Mouse (Mus musculus): ENCODE results near the gene Cdkn2d. TPM values are rescaled to one million over a fixed set of nuclear protein-coding genes. Genes with fewer than 3 reads are reported as not detected.
A peak's percentile ranks its signal among the peaks of the same experiment; 100 is the strongest.
"Not testable (repeated sequence)": the region's sequence is repeated elsewhere in the genome, so short reads cannot be mapped to it uniquely, and the experiment has no call there.

Gene Cdkn2d
- polyA plus RNA-seq, 1 experiment from 2014 or later, result 51.3 TPM

GRCm38 (mm10) chr9:21261831-21262230, 29.4 kb downstream of the Cdkn2d start:
- Histone ChIP-seq H3K36me3 (replicated peaks; ENCODE audit: control insufficient read depth, insufficient read depth, low read depth, low read length) (no peaks in the 10 kb centered on the region), H3K9me3 (replicated peaks; ENCODE audit: control insufficient read depth, low read length) (no peaks in the 10 kb centered on the region), H3K9ac (replicated peaks; ENCODE audit: low read length) (no peak overlapping the region), H3K4me3 (ENCODE audit: low read depth, low read length) (no peak overlapping the region), H3K27me3 (ENCODE audit: control insufficient read depth, insufficient read depth, low read length) (no peaks in the 10 kb centered on the region), H3K27ac (replicated peaks; ENCODE audit: low read depth, low read length) (no peak overlapping the region), H3K4me2 (ENCODE audit: low read depth, low read length) (no peak overlapping the region), H3K4me1 (ENCODE audit: control insufficient read depth, insufficient read depth, low read length) (no peaks in the 10 kb centered on the region; the same call in 1 of the 2 replicates)
- 61% methylated on average over 2 of the region's 2 CpGs for WGBS
- DNase-seq (ENCODE audit: low spot score) (no peak), ATAC-seq (replicated peaks; ENCODE audit: insufficient number of reproducible peaks, low FRiP score, low TSS enrichment, low read depth) (no peak)

- Histone ChIP-seq H3K36me3 (replicated peaks; ENCODE audit: control insufficient read depth, insufficient read depth, low read depth, low read length) (no peaks in the 10 kb centered on the region), H3K4me3 (ENCODE audit: low read depth, low read length) (no peak overlapping the region), H3K27me3 (ENCODE audit: control insufficient read depth, insufficient read depth, low read length) (no peaks in the 10 kb centered on the region), H3K4me2 (ENCODE audit: low read depth, low read length) (no peak overlapping the region), H3K27ac (replicated peaks; ENCODE audit: low read depth, low read length) (no peak overlapping the region), H3K4me1 (ENCODE audit: control insufficient read depth, insufficient read depth, low read length) (no peaks in the 10 kb centered on the region; the same call in 1 of the 2 replicates), H3K9me3 (replicated peaks; ENCODE audit: control insufficient read depth, low read length) (no peaks in the 10 kb centered on the region), H3K9ac (replicated peaks; ENCODE audit: low read length) (no peak overlapping the region)
- WGBS, result 69% methylated on average over 6 of the region's 6 CpGs
- DNase-seq (ENCODE audit: low spot score) (no peak), ATAC-seq (replicated peaks; ENCODE audit: insufficient number of reproducible peaks, low FRiP score, low TSS enrichment, low read depth) (no peak)
Measured at GRCm38 (mm10) chr9:21260491-21261040, 30.6 kb downstream of the Cdkn2d start.

- WGBS, result 76% methylated on average over 4 of the region's 4 CpGs
Measured at GRCm38 (mm10) chr9:21256349-21256748, 34.9 kb downstream of the Cdkn2d start.

GRCm38 (mm10) chr9:21254690-21255089, 36.5 kb downstream of the Cdkn2d start:
- H3K9ac ChIP-seq (replicated peaks; ENCODE audit: low read length), result no peak overlapping the region
- DNase-seq (ENCODE audit: low spot score) (no peak), ATAC-seq (replicated peaks; ENCODE audit: insufficient number of reproducible peaks, low FRiP score, low TSS enrichment, low read depth) (no peak)
- H3K27ac ChIP-seq (replicated peaks; ENCODE audit: low read depth, low read length), result no peak overlapping the region
- no peak overlapping the region for H3K4me2 ChIP-seq (ENCODE audit: low read depth, low read length)
- H3K27me3 ChIP-seq (ENCODE audit: control insufficient read depth, insufficient read depth, low read length), result peaks cover 10% of the 10 kb centered on the region
- no peaks in the 10 kb centered on the region for H3K4me1 ChIP-seq (ENCODE audit: control insufficient read depth, insufficient read depth, low read length)
- no peak overlapping the region for H3K4me3 ChIP-seq (ENCODE audit: low read depth, low read length)
- H3K9me3 ChIP-seq (replicated peaks; ENCODE audit: control insufficient read depth, low read length), result no peaks in the 10 kb centered on the region
- H3K36me3 ChIP-seq (replicated peaks; ENCODE audit: control insufficient read depth, insufficient read depth, low read depth, low read length), result no peaks in the 10 kb centered on the region

More at GRCm38 (mm10) chr9:21256349-21256748, 34.9 kb downstream of the Cdkn2d start:
- H3K36me3 ChIP-seq (replicated peaks; ENCODE audit: control insufficient read depth, insufficient read depth, low read depth, low read length); H3K9me3 ChIP-seq (replicated peaks; ENCODE audit: control insufficient read depth, low read length); DNase-seq (ENCODE audit: low spot score); H3K27ac ChIP-seq (replicated peaks; ENCODE audit: low read depth, low read length); H3K9ac ChIP-seq (replicated peaks; ENCODE audit: low read length); H3K4me1 ChIP-seq (ENCODE audit: control insufficient read depth, insufficient read depth, low read length); H3K4me2 ChIP-seq (ENCODE audit: low read depth, low read length); ATAC-seq (replicated peaks; ENCODE audit: insufficient number of reproducible peaks, low FRiP score, low TSS enrichment, low read depth); H3K27me3 ChIP-seq (ENCODE audit: control insufficient read depth, insufficient read depth, low read length); H3K4me3 ChIP-seq (ENCODE audit: low read depth, low read length): not testable (repeated sequence)

- no peak for DNase-seq (ENCODE audit: low spot score)
- Histone ChIP-seq H3K9me3 (replicated peaks; ENCODE audit: control insufficient read depth, low read length) (no peaks in the 10 kb centered on the region), H3K27ac (replicated peaks; ENCODE audit: low read depth, low read length) (no peak overlapping the region), H3K4me2 (ENCODE audit: low read depth, low read length) (no peak overlapping the region), H3K9ac (replicated peaks; ENCODE audit: low read length) (no peak overlapping the region), H3K27me3 (ENCODE audit: control insufficient read depth, insufficient read depth, low read length) (peaks cover 38% of the 10 kb centered on the region), H3K36me3 (replicated peaks; ENCODE audit: control insufficient read depth, insufficient read depth, low read depth, low read length) (no peaks in the 10 kb centered on the region), H3K4me1 (ENCODE audit: control insufficient read depth, insufficient read depth, low read length) (peaks cover 3% of the 10 kb centered on the region; the same call in 1 of the 2 replicates), H3K4me3 (ENCODE audit: low read depth, low read length) (no peak overlapping the region)
- whole genome bisulfite sequencing, result 67% methylated on average over 13 of the region's 13 CpGs
- ATAC-seq (replicated peaks; ENCODE audit: insufficient number of reproducible peaks, low FRiP score, low TSS enrichment, low read depth), result no peak
Measured at GRCm38 (mm10) chr9:21251116-21251735, 40.0 kb downstream of the Cdkn2d start.

- H3K27me3 ChIP-seq (ENCODE audit: control insufficient read depth, insufficient read depth, low read length), result peaks cover 45% of the 10 kb centered on the region
- peaks cover 3% of the 10 kb centered on the region; the same call in 1 of the 2 replicates for H3K4me1 ChIP-seq (ENCODE audit: control insufficient read depth, insufficient read depth, low read length)
- no peaks in the 10 kb centered on the region for H3K36me3 ChIP-seq (replicated peaks; ENCODE audit: control insufficient read depth, insufficient read depth, low read depth, low read length)
- no peaks in the 10 kb centered on the region for H3K9me3 ChIP-seq (replicated peaks; ENCODE audit: control insufficient read depth, low read length)
- no peak overlapping the region for H3K4me2 ChIP-seq (ENCODE audit: low read depth, low read length)
- ATAC-seq (replicated peaks; ENCODE audit: insufficient number of reproducible peaks, low FRiP score, low TSS enrichment, low read depth) (no peak), DNase-seq (ENCODE audit: low spot score) (no peak)
- no peak overlapping the region for H3K27ac ChIP-seq (replicated peaks; ENCODE audit: low read depth, low read length)
- WGBS, result 56% methylated on average over 2 of the region's 2 CpGs
- no peak overlapping the region for H3K4me3 ChIP-seq (ENCODE audit: low read depth, low read length)
- H3K9ac ChIP-seq (replicated peaks; ENCODE audit: low read length), result no peak overlapping the region
Measured at GRCm38 (mm10) chr9:21250509-21250908, 40.7 kb downstream of the Cdkn2d start.

- no peaks in the 10 kb centered on the region for H3K36me3 ChIP-seq (replicated peaks; ENCODE audit: control insufficient read depth, insufficient read depth, low read depth, low read length)
- H3K4me2 ChIP-seq (ENCODE audit: low read depth, low read length), result no peak overlapping the region
- H3K27me3 ChIP-seq (ENCODE audit: control insufficient read depth, insufficient read depth, low read length), result peaks cover 51% of the 10 kb centered on the region
- H3K9ac ChIP-seq (replicated peaks; ENCODE audit: low read length), result no peak overlapping the region
- no peak for ATAC-seq (replicated peaks; ENCODE audit: insufficient number of reproducible peaks, low FRiP score, low TSS enrichment, low read depth)
- DNase-seq (ENCODE audit: low spot score), result no peak
- no peak overlapping the region for H3K4me3 ChIP-seq (ENCODE audit: low read depth, low read length)
- 38% methylated on average over 17 of the region's 17 CpGs for WGBS
- peaks cover 3% of the 10 kb centered on the region; the same call in 1 of the 2 replicates for H3K4me1 ChIP-seq (ENCODE audit: control insufficient read depth, insufficient read depth, low read length)
- no peak overlapping the region for H3K27ac ChIP-seq (replicated peaks; ENCODE audit: low read depth, low read length)
- H3K9me3 ChIP-seq (replicated peaks; ENCODE audit: control insufficient read depth, low read length), result no peaks in the 10 kb centered on the region
Measured at GRCm38 (mm10) chr9:21249629-21250508, 41.3 kb downstream of the Cdkn2d start.

GRCm38 (mm10) chr9:21248326-21248725, 42.9 kb downstream of the Cdkn2d start, which contains the start of gene S1pr5:
TSS of gene S1pr5 (minus strand) at chr9:21248443.
- H3K27ac ChIP-seq (replicated peaks; ENCODE audit: low read depth, low read length), result no peak within 1 kb of the TSS
- peak within 1 kb of the TSS; percentile 30 for H3K4me2 ChIP-seq (ENCODE audit: low read depth, low read length)
- peaks cover 9% of the 10 kb centered on the region; the same call in 1 of the 2 replicates for H3K4me1 ChIP-seq (ENCODE audit: control insufficient read depth, insufficient read depth, low read length)
- H3K9ac ChIP-seq (replicated peaks; ENCODE audit: low read length), result peak within 1 kb of the TSS; percentile 32
- no peak for ATAC-seq (replicated peaks; ENCODE audit: insufficient number of reproducible peaks, low FRiP score, low TSS enrichment, low read depth)
- peak within 1 kb of the TSS; percentile 17; the same call in 1 of the 2 replicates for H3K4me3 ChIP-seq (ENCODE audit: low read depth, low read length)
- H3K36me3 ChIP-seq (replicated peaks; ENCODE audit: control insufficient read depth, insufficient read depth, low read depth, low read length), result no peaks in the 10 kb centered on the region
- H3K9me3 ChIP-seq (replicated peaks; ENCODE audit: control insufficient read depth, low read length), result no peaks in the 10 kb centered on the region
- DNase-seq (ENCODE audit: low spot score), result no peak
- WGBS, result 1% methylated on average over 29 of the region's 30 CpGs
- peaks cover 67% of the 10 kb centered on the region for H3K27me3 ChIP-seq (ENCODE audit: control insufficient read depth, insufficient read depth, low read length)

Data from embryonic facial prominence, embryonic 11.5 days (tissue).